Comparison of ENCODE assay signal across 13 mouse cellular contexts in the genomic region with DNA sequence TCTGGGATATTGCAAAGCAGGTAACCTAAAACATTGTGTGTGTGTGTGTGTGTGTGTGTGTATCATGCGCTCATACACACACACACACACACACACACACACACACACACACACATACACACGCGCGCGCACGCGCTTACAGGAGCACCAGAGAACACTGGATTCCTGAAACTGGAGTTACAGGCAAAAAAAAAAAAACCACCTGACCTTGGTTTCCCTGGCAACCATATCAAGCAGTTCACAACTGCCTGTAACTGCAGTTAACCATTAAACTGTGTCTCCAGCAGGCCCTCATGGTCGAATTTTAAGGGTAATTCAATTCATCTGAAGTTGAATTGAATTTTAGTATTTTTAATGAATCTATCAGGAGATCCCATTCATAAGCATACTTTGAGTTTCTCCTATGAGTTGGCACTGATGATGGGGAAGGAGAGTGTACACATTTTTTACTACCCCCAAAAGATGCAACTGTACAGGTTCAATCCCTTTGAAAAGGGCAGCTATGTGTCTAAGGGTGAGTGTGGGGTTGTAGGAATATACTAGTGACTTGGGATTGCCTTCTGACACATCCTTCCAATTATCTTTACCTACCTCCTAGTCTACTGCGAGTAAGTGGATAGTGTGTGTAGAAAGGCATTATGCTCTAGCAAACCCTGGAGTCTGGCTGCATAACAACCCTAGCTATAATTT. TPM values are rescaled to one million over a fixed set of nuclear protein-coding genes. Genes with fewer than 3 reads are reported as not detected.
DNase-seq lines count a peak whose midpoint lies in the region; ATAC-seq lines count a peak whose summit lies in the region.
"Had no signal": no experiment of that assay in that cellular context is flagged by ENCODE, and none has a peak within 500 bp of the region (broad histone marks: within the 10 kb centered on the region; RNA-seq: fewer than 3 reads in every experiment).

No protein-coding gene starts in this region.

- H3K27ac ChIP-seq in midbrain, embryonic 15.5 days = 0 out of 2 replicates have a peak overlapping the region, but pooled peaks have one; percentile 8
- no peak overlapping the region for H3K27ac ChIP-seq in midbrain, embryonic 11.5 days (ENCODE audit: low read depth, low read length)
- H3K27ac ChIP-seq in kidney, embryonic 15.5 days = peak overlapping the region; percentile 60

- H3K27me3 ChIP-seq in midbrain, embryonic 15.5 days (replicated peaks) = no peaks in the 10 kb centered on the region
- H3K27me3 ChIP-seq in midbrain, embryonic 11.5 days (ENCODE audit: control insufficient read depth, insufficient read depth, low read length) = no peaks in the 10 kb centered on the region
- H3K27me3 ChIP-seq in kidney, embryonic 15.5 days = no peaks in the 10 kb centered on the region

- no peak overlapping the region for H3K4me2 ChIP-seq in midbrain, embryonic 15.5 days
- no peak overlapping the region for H3K4me2 ChIP-seq in midbrain, embryonic 11.5 days
- no peak overlapping the region for H3K4me2 ChIP-seq in kidney, embryonic 15.5 days

- no peaks in the 10 kb centered on the region for H3K4me1 ChIP-seq in midbrain, embryonic 15.5 days
- H3K4me1 ChIP-seq in midbrain, embryonic 11.5 days (ENCODE audit: control insufficient read depth, insufficient read depth, low read length) = no peaks in the 10 kb centered on the region
- no peaks in the 10 kb centered on the region for H3K4me1 ChIP-seq in kidney, embryonic 15.5 days

- 83% methylated on average over 9 of the region's 9 CpGs for WGBS in midbrain, embryonic 15.5 days
- 86% methylated on average over 9 of the region's 9 CpGs for WGBS in midbrain, embryonic 11.5 days
- WGBS in kidney, embryonic 15.5 days = 73% methylated on average over 9 of the region's 9 CpGs

- no peaks in the 10 kb centered on the region for H3K9me3 ChIP-seq in midbrain, embryonic 15.5 days
- no peaks in the 10 kb centered on the region for H3K9me3 ChIP-seq in midbrain, embryonic 11.5 days (ENCODE audit: control insufficient read depth, low read length)
- H3K9me3 ChIP-seq in kidney, embryonic 15.5 days (replicated peaks) = no peaks in the 10 kb centered on the region

- no peak overlapping the region for H3K9ac ChIP-seq in midbrain, embryonic 15.5 days
- no peak overlapping the region for H3K9ac ChIP-seq in midbrain, embryonic 11.5 days (ENCODE audit: low read length)
- H3K9ac ChIP-seq in kidney, embryonic 15.5 days = no peak overlapping the region

- ATAC-seq in midbrain, embryonic 15.5 days (replicated peaks) = peak; percentile 78; the same call in 1 of the 2 replicates
- no peak for ATAC-seq in midbrain, embryonic 11.5 days (ENCODE audit: low FRiP score)
- 0 out of 2 replicates have a peak, but pooled peaks have one; percentile 18 for ATAC-seq in kidney, embryonic 15.5 days (replicated peaks; ENCODE audit: low FRiP score)
- no peak for ATAC-seq in megakaryocyte progenitor cell, adult 5-6 weeks (replicated peaks; ENCODE audit: poor library complexity)

- H3K4me3 ChIP-seq in midbrain, embryonic 15.5 days = no peak overlapping the region
- H3K4me3 ChIP-seq in midbrain, embryonic 11.5 days (ENCODE audit: low read depth, low read length) = no peak overlapping the region
- no peak overlapping the region for H3K4me3 ChIP-seq in kidney, embryonic 15.5 days (replicated peaks)

- H3K36me3 ChIP-seq in midbrain, embryonic 15.5 days (replicated peaks) = no peaks in the 10 kb centered on the region
- no peaks in the 10 kb centered on the region for H3K36me3 ChIP-seq in midbrain, embryonic 11.5 days (ENCODE audit: control insufficient read depth, insufficient read depth, low read length)
- H3K36me3 ChIP-seq in kidney, embryonic 15.5 days = no peaks in the 10 kb centered on the region

- peak; percentile 38 to 61 for DNase-seq in adrenal gland, adult (ENCODE audit: inconsistent age in 2 of 2, low spot score in 1 of 2)
- no peak for DNase-seq in adrenal gland, adult 18-20 months (ENCODE audit: low spot score in 2 of 2)
- DNase-seq in midbrain, embryonic 11.5 days (ENCODE audit: low spot score, missing footprints) = no peak
- DNase-seq in testis, postnatal 10 days (ENCODE audit: low spot score) = peak; percentile 39
- no peak for DNase-seq in right cerebral cortex, postnatal 36 days (ENCODE audit: low spot score in 2 of 2)
- DNase-seq: cerebellum, postnatal 25 days; gastrocnemius, postnatal 25 days; layer of hippocampus, adult 9-11 months; lung, adult 2 months; thymus, postnatal 25 days had no signal

RNA-seq across cellular contexts. Expression of a gene that starts 27.5 kb away (rescaled TPM):
- total RNA-seq in adrenal gland, adult 18-20 months (2021) = 10 to 100 TPM; 28.0 to 36.1 TPM
- 5.0 and 5.5 TPM in 2 replicates for polyA plus RNA-seq in midbrain, embryonic 15.5 days (2015; fragmentation: Nextera tagmentation; extraction: Ambion mirVana)
- 9.2 and 10.7 TPM in 2 replicates for polyA plus RNA-seq in midbrain, embryonic 11.5 days (2014; fragmentation: Nextera tagmentation; extraction: Ambion mirVana)
- 4.0 and 4.7 TPM in 2 replicates for polyA plus RNA-seq in kidney, embryonic 15.5 days (2015; fragmentation: Nextera tagmentation; extraction: Ambion mirVana)
- 27.1 and 31.2 TPM in 2 replicates for total RNA-seq in megakaryocyte progenitor cell, adult 5-6 weeks (2015)
- 17.4 and 21.7 TPM in 2 replicates for total RNA-seq in megakaryocyte progenitor cell, adult 5-6 weeks (2017)

RNA-seq across cellular contexts. Expression of a gene that starts 35.1 kb away (rescaled TPM):
- total RNA-seq in adrenal gland, adult 18-20 months (2021) = 10 to 100 TPM; 20.4 to 38.1 TPM
- polyA plus RNA-seq in midbrain, embryonic 15.5 days (2015; fragmentation: Nextera tagmentation; extraction: Ambion mirVana) = 21.6 and 25.9 TPM in 2 replicates
- polyA plus RNA-seq in midbrain, embryonic 11.5 days (2014; fragmentation: Nextera tagmentation; extraction: Ambion mirVana) = 14.7 and 16.2 TPM in 2 replicates
- polyA plus RNA-seq in kidney, embryonic 15.5 days (2015; fragmentation: Nextera tagmentation; extraction: Ambion mirVana) = 26.6 and 29.0 TPM in 2 replicates
- total RNA-seq in megakaryocyte progenitor cell, adult 5-6 weeks (2015) = not detected in 2 replicates
- 0.07 and 0.21 TPM in 2 replicates for total RNA-seq in megakaryocyte progenitor cell, adult 5-6 weeks (2017)

Comparison
In these comparisons a context has a peak if more than half of its experiments do, and no peak if none do; other contexts are left out.
1. DNase-seq: peak in adrenal gland, adult (2 of 2) and testis, postnatal 10 days (single experiment); none in adrenal gland, adult 18-20 months (0 of 2), midbrain, embryonic 11.5 days (single experiment) and right cerebral cortex, postnatal 36 days (0 of 2).
2. ATAC-seq: peak in midbrain, embryonic 15.5 days (single experiment) and kidney, embryonic 15.5 days (single experiment); none in midbrain, embryonic 11.5 days (single experiment) and megakaryocyte progenitor cell, adult 5-6 weeks (single experiment).